Mouse (Mus musculus): ENCODE data around the gene Wdfy3. TPM values are rescaled to one million over a fixed set of nuclear protein-coding genes. Genes with fewer than 3 reads are reported as not detected.

Gene Wdfy3
- total RNA-seq, 1 experiment, result 25.3 TPM

GRCm38 (mm10) chr5:101954393-101955340 lies 115.1 kb downstream of the Wdfy3 start:
- in situ Hi-C loops (cut with MboI; ENCODE audit: low sequenced_read_pairs in 2 of 2, unreplicated experiment in 2 of 2), result no loop called here
- Histone ChIP-seq H3K9me3 (ENCODE audit: control insufficient read depth, insufficient read depth, low read depth, low read length) (no peaks in the 10 kb centered on the region), H3K36me3 (ENCODE audit: control insufficient read depth, insufficient read depth, low read length, poor library complexity, severe bottlenecking) (peaks cover 9% of the 10 kb centered on the region; the same call in 1 of the 2 replicates), H3K4me3 (ENCODE audit: insufficient read depth in 1 of 2, low read depth in 1 of 2, low read length in 2 of 2, poor library complexity in 1 of 2, severe bottlenecking in 1 of 2) (no peak overlapping the region), H3K9ac (ENCODE audit: insufficient read depth, low read depth, low read length, poor library complexity, severe bottlenecking) (no peak overlapping the region), H3K27ac (ENCODE audit: insufficient read depth, low read depth, low read length, poor library complexity, severe bottlenecking) (no peak overlapping the region), H3K4me1 (ENCODE audit: control insufficient read depth in 2 of 2, insufficient read depth in 2 of 2, low read length in 2 of 2, poor library complexity in 1 of 2) (no peaks in the 10 kb centered on the region)
- no peak for DNase-seq (ENCODE audit: low read depth, low spot score)
- TF ChIP-seq ZC3H11A (IDR thresholded peaks at IDR 0.05; ENCODE audit: borderline replicate concordance, low read depth, low read length) (no peak), CHD2 (IDR thresholded peaks at IDR 0.05; ENCODE audit: low read depth, low read length) (no peak), HCFC1 (IDR thresholded peaks at IDR 0.05; ENCODE audit: borderline replicate concordance, insufficient read depth, low read length) (no peak), MAFK (IDR thresholded peaks at IDR 0.05; ENCODE audit: insufficient read depth, low read depth, low read length) (no peak), ZNF384 (IDR thresholded peaks at IDR 0.05; ENCODE audit: low read depth, low read length) (no peak)

- TF ChIP-seq HCFC1 (IDR thresholded peaks at IDR 0.05; ENCODE audit: borderline replicate concordance, insufficient read depth, low read length) (no peak), ZNF384 (IDR thresholded peaks at IDR 0.05; ENCODE audit: low read depth, low read length) (no peak), CHD2 (IDR thresholded peaks at IDR 0.05; ENCODE audit: low read depth, low read length) (no peak), ZC3H11A (IDR thresholded peaks at IDR 0.05; ENCODE audit: borderline replicate concordance, low read depth, low read length) (no peak), MAFK (IDR thresholded peaks at IDR 0.05; ENCODE audit: insufficient read depth, low read depth, low read length) (no peak)
- DNase-seq (ENCODE audit: low read depth, low spot score), result no peak
- in situ Hi-C loops (cut with MboI; ENCODE audit: low sequenced_read_pairs in 2 of 2, unreplicated experiment in 2 of 2), result no loop called here
- Histone ChIP-seq H3K4me3 (ENCODE audit: insufficient read depth in 1 of 2, low read depth in 1 of 2, low read length in 2 of 2, poor library complexity in 1 of 2, severe bottlenecking in 1 of 2) (no peak overlapping the region), H3K36me3 (ENCODE audit: control insufficient read depth, insufficient read depth, low read length, poor library complexity, severe bottlenecking) (peaks cover 17% of the 10 kb centered on the region; the same call in 1 of the 2 replicates), H3K9me3 (ENCODE audit: control insufficient read depth, insufficient read depth, low read depth, low read length) (no peaks in the 10 kb centered on the region), H3K4me1 (ENCODE audit: control insufficient read depth in 2 of 2, insufficient read depth in 2 of 2, low read length in 2 of 2, poor library complexity in 1 of 2) (peaks cover 0 to 3% of the 10 kb centered on the region in 2 experiments; a peak in 1 of 4 replicates), H3K9ac (ENCODE audit: insufficient read depth, low read depth, low read length, poor library complexity, severe bottlenecking) (no peak overlapping the region), H3K27ac (ENCODE audit: insufficient read depth, low read depth, low read length, poor library complexity, severe bottlenecking) (no peak overlapping the region)
Observed at GRCm38 (mm10) chr5:101951918-101952317, 117.8 kb downstream of the Wdfy3 start.

- Histone ChIP-seq H3K27ac (ENCODE audit: insufficient read depth, low read depth, low read length, poor library complexity, severe bottlenecking) (0 out of 2 replicates have a peak overlapping the region, but pooled peaks have one; percentile 47), H3K9me3 (ENCODE audit: control insufficient read depth, insufficient read depth, low read depth, low read length) (no peaks in the 10 kb centered on the region), H3K4me1 (ENCODE audit: control insufficient read depth in 2 of 2, insufficient read depth in 2 of 2, low read length in 2 of 2, poor library complexity in 1 of 2) (peaks cover 0 to 3% of the 10 kb centered on the region in 2 experiments; a peak in 1 of 4 replicates), H3K4me3 (ENCODE audit: insufficient read depth in 1 of 2, low read depth in 1 of 2, low read length in 2 of 2, poor library complexity in 1 of 2, severe bottlenecking in 1 of 2) (no peak overlapping the region), H3K9ac (ENCODE audit: insufficient read depth, low read depth, low read length, poor library complexity, severe bottlenecking) (no peak overlapping the region), H3K36me3 (ENCODE audit: control insufficient read depth, insufficient read depth, low read length, poor library complexity, severe bottlenecking) (peaks cover 13% of the 10 kb centered on the region; the same call in 1 of the 2 replicates)
- in situ Hi-C loops (cut with MboI; ENCODE audit: low sequenced_read_pairs in 2 of 2, unreplicated experiment in 2 of 2), result no loop called here
- TF ChIP-seq CHD2 (IDR thresholded peaks at IDR 0.05; ENCODE audit: low read depth, low read length), result no peak
- no peak for TF ChIP-seq ZC3H11A (IDR thresholded peaks at IDR 0.05; ENCODE audit: borderline replicate concordance, low read depth, low read length)
- TF ChIP-seq HCFC1 (IDR thresholded peaks at IDR 0.05; ENCODE audit: borderline replicate concordance, insufficient read depth, low read length), result no peak
- no peak for DNase-seq (ENCODE audit: low read depth, low spot score)
Observed at GRCm38 (mm10) chr5:101949323-101949722, 120.4 kb downstream of the Wdfy3 start.

- DNase-seq (ENCODE audit: low read depth, low spot score), result no peak
Observed at GRCm38 (mm10) chr5:101948641-101949040, 121.1 kb downstream of the Wdfy3 start.

More at GRCm38 (mm10) chr5:101948641-101949040, 121.1 kb downstream of the Wdfy3 start:
- no peak overlapping the region for H3K9ac ChIP-seq (ENCODE audit: insufficient read depth, low read depth, low read length, poor library complexity, severe bottlenecking)
- in situ Hi-C loops (cut with MboI; ENCODE audit: low sequenced_read_pairs in 2 of 2, unreplicated experiment in 2 of 2), result no loop called here
- H3K27ac ChIP-seq (ENCODE audit: insufficient read depth, low read depth, low read length, poor library complexity, severe bottlenecking), result no peak overlapping the region
- H3K36me3 ChIP-seq (ENCODE audit: control insufficient read depth, insufficient read depth, low read length, poor library complexity, severe bottlenecking), result peaks cover 15% of the 10 kb centered on the region
- H3K4me3 ChIP-seq (ENCODE audit: insufficient read depth in 1 of 2, low read depth in 1 of 2, low read length in 2 of 2, poor library complexity in 1 of 2, severe bottlenecking in 1 of 2), result no peak overlapping the region
- no peaks in the 10 kb centered on the region for H3K9me3 ChIP-seq (ENCODE audit: control insufficient read depth, insufficient read depth, low read depth, low read length)
- TF ChIP-seq CHD2 (IDR thresholded peaks at IDR 0.05; ENCODE audit: low read depth, low read length) (no peak), ZNF384 (IDR thresholded peaks at IDR 0.05; ENCODE audit: low read depth, low read length) (no peak), MAFK (IDR thresholded peaks at IDR 0.05; ENCODE audit: insufficient read depth, low read depth, low read length) (no peak), HCFC1 (IDR thresholded peaks at IDR 0.05; ENCODE audit: borderline replicate concordance, insufficient read depth, low read length) (no peak)
- peaks cover 0 to 3% of the 10 kb centered on the region in 2 experiments; a peak in 1 of 4 replicates for H3K4me1 ChIP-seq (ENCODE audit: control insufficient read depth in 2 of 2, insufficient read depth in 2 of 2, low read length in 2 of 2, poor library complexity in 1 of 2)
